Mouse (Mus musculus) cerebellum, postnatal 10 days (tissue): ENCODE measurements around the gene Defb39.

ENCODE experiments used
- DNase-seq, 2 experiments: peaks; one replicate each; pipeline ENCODE4 v3.0.0; 2021; ENCODE audit warnings: mixed read lengths in 2 of 2

Gene Defb39

DNA sequence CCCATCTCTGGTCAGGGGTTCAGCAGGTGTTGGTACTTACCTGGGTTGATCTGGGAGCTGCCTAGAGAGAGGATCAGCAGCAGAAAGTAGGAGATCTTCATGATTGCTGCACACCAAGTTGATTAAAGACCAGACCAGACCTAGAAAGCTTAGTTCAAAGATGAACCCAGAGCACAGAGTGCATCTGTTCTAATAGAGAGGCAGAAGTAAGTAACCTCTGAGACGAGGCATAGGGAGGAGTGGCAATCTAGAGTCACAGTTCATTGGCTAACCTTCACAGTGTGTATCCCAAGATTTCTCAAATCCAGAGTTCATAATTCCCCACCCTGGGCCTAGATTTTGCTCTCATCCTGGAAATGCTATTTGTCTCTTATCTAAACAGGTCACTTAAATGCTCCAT is at the start of gene Defb39:
Defb39 (minus strand) TSS at position 101 of the 400 bp plus-strand sequence.
- no peak for DNase-seq

DNA sequence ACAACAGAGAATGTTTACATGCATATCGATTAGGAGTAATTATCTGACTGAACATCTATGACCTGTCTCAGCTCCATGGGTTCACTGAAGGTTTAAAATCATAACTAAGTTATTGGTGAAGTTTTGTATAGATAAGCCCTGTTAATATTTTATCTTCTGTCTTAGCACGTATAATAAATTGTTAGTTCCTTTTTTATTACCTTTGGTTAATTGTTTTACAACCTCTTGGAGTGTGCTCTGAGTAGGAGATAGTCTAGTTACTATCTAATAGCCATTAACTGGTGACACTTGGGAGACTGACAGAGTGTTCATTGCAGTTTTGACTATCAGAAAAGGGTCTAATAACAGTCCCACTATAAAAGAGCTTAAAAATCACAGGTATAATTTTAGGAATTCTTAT is 1.4 kb upstream of the Defb39 start:
- DNase-seq: no peak

DNA sequence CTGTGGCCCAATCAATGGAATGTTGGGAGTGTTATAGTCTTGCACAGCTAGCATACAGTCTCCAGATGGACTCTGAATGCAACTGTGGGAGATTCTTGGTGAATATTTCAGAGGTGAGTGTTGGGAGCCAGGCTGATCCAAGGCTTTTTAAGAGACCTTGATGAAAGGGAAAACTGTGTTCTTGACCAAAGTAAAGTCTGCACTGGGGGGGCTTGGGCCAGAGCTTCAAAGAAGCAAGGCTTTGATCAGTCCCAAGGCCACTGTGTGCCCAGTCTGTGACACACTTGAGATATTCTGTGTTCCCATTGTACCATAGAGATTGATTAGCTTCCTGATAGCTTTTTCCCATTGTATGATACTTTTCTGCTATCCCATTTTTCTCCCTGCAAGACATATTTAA is 1.7 kb downstream of the Defb39 start:
- DNase-seq: no peak

DNA sequence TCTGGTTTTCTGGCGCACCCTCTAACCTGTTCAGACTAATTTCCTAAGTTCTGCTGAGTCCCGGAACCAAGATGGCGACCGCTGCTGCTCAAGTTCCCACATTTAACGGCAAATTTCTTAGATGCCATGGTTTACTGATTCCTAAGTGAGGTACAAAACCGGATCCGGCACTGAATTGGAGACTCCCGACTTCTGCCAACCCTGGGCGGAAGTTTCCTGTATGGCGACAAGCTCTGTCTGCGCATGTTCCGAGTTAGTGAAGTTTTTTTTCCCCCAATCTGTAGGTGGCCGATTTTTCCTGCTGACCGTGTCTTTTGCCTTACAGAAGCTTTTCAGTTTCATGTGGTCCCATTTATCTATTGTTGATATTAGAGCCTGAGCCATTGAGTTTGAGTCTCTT is 19.4 kb downstream of the Defb39 start:
- no peak for DNase-seq

DNA sequence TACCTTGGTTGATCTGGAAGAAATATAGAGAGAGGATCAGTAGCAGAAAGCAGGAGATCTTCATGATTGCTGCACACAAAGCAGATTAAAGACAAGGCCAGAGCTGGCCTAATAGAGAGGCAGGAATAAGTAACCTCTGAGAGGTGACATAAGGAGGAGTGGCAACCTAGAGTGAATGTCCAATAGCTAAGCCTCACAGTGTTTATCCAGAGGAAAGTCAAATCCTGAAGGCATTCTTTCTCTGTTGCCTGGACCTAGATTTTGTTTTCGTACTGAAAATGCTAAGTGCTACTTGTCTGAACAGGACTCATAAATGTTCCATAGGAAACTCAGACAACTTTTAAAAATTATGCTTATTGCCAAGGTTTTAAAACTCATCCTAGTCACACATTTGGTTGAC is 38.1 kb downstream of the Defb39 start, which contains the start of gene Defb38:
Defb38 (minus strand) TSS at position 101 of the 400 bp plus-strand sequence.
- DNase-seq: no peak
